Mouse (Mus musculus): ENCODE data around the gene Fam163a.

DNA sequence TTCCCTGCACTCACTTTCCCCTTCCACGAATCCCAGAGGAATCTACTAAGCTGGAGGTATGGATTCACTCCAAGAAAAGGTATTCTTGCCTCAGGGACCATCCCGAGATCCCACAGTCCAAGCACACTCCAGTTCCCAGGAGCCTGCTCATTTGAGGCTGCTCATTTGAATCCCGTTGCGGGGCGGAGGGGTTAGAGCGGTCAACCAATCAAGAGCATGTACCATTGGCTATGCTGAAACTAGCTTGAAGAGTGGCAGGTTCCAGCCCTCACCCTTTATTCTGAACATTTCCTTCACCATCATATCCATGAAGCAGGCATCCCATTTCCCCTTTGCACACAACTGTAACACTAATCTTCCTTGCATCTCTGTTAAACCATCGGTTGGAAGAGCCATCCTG is 92.7 kb downstream of the Fam163a start:
- TF ChIP-seq TAL1 (IDR thresholded peaks at IDR 0.05; ENCODE audit: low read length) (no peak), GATA1 (IDR thresholded peaks at IDR 0.05; ENCODE audit: low read length) (no peak)

Data from erythroblast, embryonic 14.5 days (primary cell).